Mouse (Mus musculus) liver, adult 2 months (tissue): Measurements from ENCODE around the gene Gm26992. TPM values are rescaled to one million over a fixed set of nuclear protein-coding genes. Genes with fewer than 3 reads are reported as not detected.
A peak's percentile ranks its signal among the peaks of the same experiment; 100 is the strongest.
"Not testable (repeated sequence)": the region's sequence is repeated elsewhere in the genome, so short reads cannot be mapped to it uniquely, and the experiment has no call there.

Experiments used
- DNase-seq: peaks from one replicate; pipeline ENCODE4 v3.0.0-alpha.2; 2011; ENCODE audit warnings: low read depth, low spot score; ENCODE audit errors: extremely low read depth
- H3K27ac ChIP-seq: fragments of 200-500 bp; replicated peaks from 2 replicates; pipeline ENCODE4 v1.5.1; 2012; ENCODE audit warnings: low read depth, mild to moderate bottlenecking, control low read depth, inconsistent platforms, low read length; ENCODE audit not compliant: insufficient read depth
- H3K27me3 ChIP-seq: fragments of 200-500 bp; 2 replicates; pipeline ENCODE4 v1.6.1; 2012; ENCODE audit warnings: mild to moderate bottlenecking, moderate library complexity, low read length, inconsistent platforms; ENCODE audit not compliant: control insufficient read depth, insufficient read depth
- H3K36me3 ChIP-seq: fragments of 200-500 bp; 2 replicates; pipeline ENCODE4 v1.6.1; 2012; ENCODE audit warnings: low read length, inconsistent platforms; ENCODE audit not compliant: control insufficient read depth, insufficient read depth
- H3K4me1 ChIP-seq: fragments of 200-500 bp; 2 replicates; pipeline ENCODE4 v1.6.1; 2011; ENCODE audit warnings: low read length; ENCODE audit not compliant: control insufficient read depth, insufficient read depth
- H3K4me3 ChIP-seq: fragments of 200-500 bp; 2 replicates; pipeline ENCODE4 v1.5.1; 2011; ENCODE audit warnings: low read depth, mild to moderate bottlenecking, control low read depth, low read length, moderate library complexity; ENCODE audit not compliant: insufficient read depth
- H3K79me2 ChIP-seq: fragments of 200-500 bp; 2 replicates; pipeline ENCODE4 v1.6.1; 2012; ENCODE audit warnings: inconsistent platforms, mild to moderate bottlenecking, low read length, moderate library complexity; ENCODE audit not compliant: control insufficient read depth, insufficient read depth
- H3K9ac ChIP-seq: fragments of 200-500 bp; 2 replicates; pipeline ENCODE4 v1.6.1; 2012; ENCODE audit warnings: low read depth, mild to moderate bottlenecking, control low read depth, inconsistent platforms, low read length
- CTCF ChIP-seq: fragments of 200-500 bp; IDR thresholded peaks from 2 replicates; pipeline ENCODE4 v1.5.1; 2011; ENCODE audit warnings: low read depth, low read length, control low read depth
- POLR2A ChIP-seq: fragments of 200-500 bp; IDR thresholded peaks from 2 replicates; pipeline ENCODE4 v1.6.1; 2011; ENCODE audit warnings: low read length, control low read depth; ENCODE audit not compliant: insufficient read depth; ENCODE audit errors: extremely low read depth
- WGBS: fragments of 180-500 bp; shearing (Covaris S2); methylation state at CpG from one replicate; pipeline ENCODE4 v1.1.7; 2018; 5-methylcytosine and 5-hydroxymethylcytosine counted together
- polyA plus RNA-seq: library from polyadenylated mRNA; depleted of rRNA; stranded (reverse); fragments of >200 nt; gene quantifications from 2 replicates; pipeline ENCODE4 v1.2.3, GENCODE M21; 2012
- total RNA-seq: library from RNA; depleted of rRNA; stranded (reverse); fragments of >200 nt; gene quantifications from 2 replicates; pipeline ENCODE4 v1.2.3, GENCODE M21; 2014

Gene Gm26992
- total and polyA plus RNA-seq, 2 experiments = not detected

DNA sequence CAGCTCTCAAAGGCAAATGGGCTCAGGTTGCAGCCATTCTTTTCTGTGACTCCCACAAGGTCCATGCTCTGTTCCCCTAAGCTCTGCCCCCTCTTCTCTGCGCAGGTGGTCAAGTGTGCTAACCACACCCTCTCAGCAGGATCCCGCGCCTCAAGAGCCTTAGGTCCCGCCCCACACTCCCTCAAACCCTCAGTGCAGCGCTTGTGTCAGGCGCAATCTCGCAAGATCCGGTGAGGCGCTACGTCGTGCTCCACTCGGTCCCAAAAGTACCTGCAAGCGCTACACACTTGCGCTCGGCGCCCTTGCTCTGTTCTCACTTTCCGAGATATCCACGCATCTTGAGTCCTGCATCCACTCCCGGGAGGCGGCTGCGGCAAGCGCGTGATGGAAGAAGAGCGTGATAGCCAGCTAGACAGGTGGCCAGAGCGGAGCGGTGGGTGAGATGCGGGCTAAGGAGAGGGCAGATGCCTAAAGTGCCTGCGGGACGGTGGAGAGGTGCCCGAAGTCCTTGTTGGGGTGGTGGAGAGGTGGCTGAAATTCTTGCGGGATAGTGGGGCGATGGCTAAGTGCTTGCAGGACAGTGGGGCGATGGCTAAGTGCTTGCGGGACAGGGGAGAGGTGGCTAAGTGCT lies 25.8 kb downstream of the Gm26992 start:
- no peaks in the 10 kb centered on the region for H3K36me3 ChIP-seq
- WGBS = 4% methylated on average over 34 of the region's 34 CpGs
- H3K9ac ChIP-seq = no peak overlapping the region; the same call in 1 of the 2 replicates
- TF ChIP-seq POLR2A (no peak), CTCF (no peak)
- H3K4me1 ChIP-seq = peaks cover 6% of the 10 kb centered on the region; the same call in 1 of the 2 replicates
- DNase-seq = peak; percentile 0
- H3K27me3 ChIP-seq = peaks cover 6% of the 10 kb centered on the region
- H3K4me3 ChIP-seq = peak overlapping the region; percentile 51
- no peaks in the 10 kb centered on the region for H3K79me2 ChIP-seq
- H3K27ac ChIP-seq = no peak overlapping the region

DNA sequence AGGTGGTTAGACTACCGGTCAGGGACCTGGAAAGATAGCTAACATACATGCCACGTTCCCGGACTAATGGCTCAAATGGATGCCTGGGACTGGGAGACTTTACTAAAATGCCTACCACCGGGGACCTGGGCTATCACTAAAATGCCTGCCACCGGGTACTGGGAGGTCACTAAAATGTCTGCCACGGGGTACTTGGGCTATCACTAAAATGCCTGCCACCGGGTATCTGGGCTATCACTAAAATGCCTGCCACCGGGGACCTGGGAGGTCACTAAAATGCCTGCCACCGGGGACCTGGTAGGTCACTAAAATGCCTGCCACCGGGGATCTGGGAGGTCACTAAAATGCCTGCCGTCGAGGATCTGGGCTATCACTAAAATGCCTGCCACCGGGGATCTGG lies 26.6 kb downstream of the Gm26992 start:
- not testable (repeated sequence) for H3K79me2 ChIP-seq, H3K9ac ChIP-seq, H3K27me3 ChIP-seq, H3K36me3 ChIP-seq, H3K4me1 ChIP-seq, H3K27ac ChIP-seq, H3K4me3 ChIP-seq, DNase-seq
- 42% methylated on average over 10 of the region's 13 CpGs for WGBS

- not testable (repeated sequence) for DNase-seq, H3K9ac ChIP-seq, H3K36me3 ChIP-seq, H3K27ac ChIP-seq, H3K4me3 ChIP-seq, H3K4me1 ChIP-seq, H3K27me3 ChIP-seq, H3K79me2 ChIP-seq
- 92% methylated on average over 22 of the region's 27 CpGs for WGBS
These were observed 27.3 kb downstream of the Gm26992 start for GRCm38 (mm10) chrX:103448943-103449722.

DNA sequence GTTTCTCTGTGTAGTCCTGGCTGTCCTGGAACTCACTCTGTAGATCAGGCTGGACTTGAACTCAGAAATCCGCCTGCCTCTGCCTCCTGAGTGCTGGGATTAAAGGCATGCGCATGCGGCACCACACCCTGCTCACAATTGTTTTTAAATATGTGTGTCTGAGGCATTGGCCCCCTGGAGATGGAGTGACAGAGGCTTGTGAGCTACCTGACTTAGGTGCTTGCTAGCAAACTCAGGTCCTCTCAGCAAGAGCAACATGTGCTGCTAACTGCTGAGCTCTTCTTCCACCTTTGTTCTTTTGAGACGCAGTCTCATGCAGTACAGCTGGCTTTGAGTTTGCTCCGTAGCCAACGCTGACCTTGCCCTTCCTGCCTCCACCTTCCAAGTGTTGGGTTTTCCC lies 31.0 kb downstream of the Gm26992 start:
- Histone ChIP-seq H3K4me3 (no peak overlapping the region), H3K36me3 (no peaks in the 10 kb centered on the region), H3K9ac (no peak overlapping the region), H3K79me2 (no peaks in the 10 kb centered on the region), H3K27ac (no peak overlapping the region), H3K27me3 (peaks cover 2% of the 10 kb centered on the region), H3K4me1 (peaks cover 2% of the 10 kb centered on the region; the same call in 1 of the 2 replicates)
- TF ChIP-seq POLR2A (no peak), CTCF (no peak)
- WGBS = 84% methylated on average over 6 of the region's 6 CpGs
- DNase-seq = no peak

GRCm38 (mm10) chrX:103460056-103460455 lies 38.2 kb downstream of the Gm26992 start:
- no peak overlapping the region for H3K9ac ChIP-seq
- no peaks in the 10 kb centered on the region for H3K79me2 ChIP-seq
- no peaks in the 10 kb centered on the region for H3K27me3 ChIP-seq
- no peak overlapping the region for H3K4me3 ChIP-seq
- 81% methylated on average over 5 of the region's 5 CpGs for whole genome bisulfite sequencing
- no peak overlapping the region for H3K27ac ChIP-seq
- no peaks in the 10 kb centered on the region for H3K4me1 ChIP-seq
- no peaks in the 10 kb centered on the region for H3K36me3 ChIP-seq
- no peak for TF ChIP-seq POLR2A
- peak; percentile 9; the same call in 1 of the 2 replicates for TF ChIP-seq CTCF
- DNase-seq = no peak

- Histone ChIP-seq H3K27ac (no peak overlapping the region), H3K4me1 (no peaks in the 10 kb centered on the region), H3K4me3 (no peak overlapping the region), H3K79me2 (no peaks in the 10 kb centered on the region), H3K27me3 (no peaks in the 10 kb centered on the region), H3K9ac (no peak overlapping the region), H3K36me3 (no peaks in the 10 kb centered on the region)
- TF ChIP-seq CTCF (no peak), POLR2A (no peak)
- WGBS = 87% methylated on average over 2 of the region's 2 CpGs
- DNase-seq = no peak
These were observed 47.2 kb downstream of the Gm26992 start for GRCm38 (mm10) chrX:103468998-103469397.
